ENCODE assay signal across 16 mouse cellular contexts in the genomic region with DNA sequence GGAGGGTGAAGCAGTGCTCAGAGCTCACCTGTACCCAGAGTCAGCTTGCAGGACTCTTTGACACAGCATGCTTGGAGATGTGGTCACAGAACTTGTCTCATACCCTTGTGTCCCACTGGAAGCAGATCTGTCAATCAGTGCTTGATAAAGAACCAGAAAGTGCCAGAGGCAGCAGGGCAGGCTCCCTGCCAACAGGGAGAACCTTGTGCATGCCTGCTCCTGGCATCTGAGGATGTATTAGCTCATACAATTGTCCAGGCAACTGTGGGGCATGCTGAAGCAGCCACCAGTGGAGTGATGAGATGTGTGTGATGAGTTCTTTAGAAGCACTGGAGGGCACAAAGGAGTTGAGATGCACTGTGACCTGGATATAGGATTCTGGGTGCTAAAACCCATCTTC. TPM values are rescaled to one million over a fixed set of nuclear protein-coding genes. Genes with fewer than 3 reads are reported as not detected.
A peak's percentile ranks its signal among the peaks of the same experiment; 100 is the strongest.
DNase-seq lines count a peak whose midpoint lies in the region; TF ChIP-seq lines count a peak whose summit lies in the region.
"Had no signal": no experiment of that assay in that cellular context is flagged by ENCODE, and none has a peak within 500 bp of the region (broad histone marks: within the 10 kb centered on the region; RNA-seq: fewer than 3 reads in every experiment).

No protein-coding gene starts in this region.

- H3K27me3 ChIP-seq in kidney, adult 2 months (replicated peaks; ENCODE audit: control insufficient read depth, insufficient read depth, low read length): no peaks in the 10 kb centered on the region
- H3K27me3 ChIP-seq: forebrain, embryonic 15.5 days; heart, embryonic 13.5 days; intestine, embryonic 15.5 days; liver, embryonic 13.5 days had no signal

- TF ChIP-seq POLR2A in kidney, adult 2 months (IDR thresholded peaks at IDR 0.05; ENCODE audit: low read depth, low read length): no peak

- TF ChIP-seq CTCF in kidney, adult 2 months (conservative IDR thresholded peaks at IDR 0.05; ENCODE audit: insufficient read depth, insufficient read length, low read depth, low read length): no peak

- H3K27ac ChIP-seq in kidney, adult 2 months (ENCODE audit: insufficient read depth, low read depth, low read length): no peak overlapping the region
- H3K27ac ChIP-seq: forebrain, embryonic 15.5 days; heart, embryonic 13.5 days; intestine, embryonic 15.5 days; liver, embryonic 13.5 days had no signal

- H3K36me3 ChIP-seq in kidney, adult 2 months (ENCODE audit: control insufficient read depth, insufficient read depth, low read length): no peaks in the 10 kb centered on the region
- H3K36me3 ChIP-seq: forebrain, embryonic 15.5 days; heart, embryonic 13.5 days; intestine, embryonic 15.5 days; liver, embryonic 13.5 days had no signal

- DNase-seq in adrenal gland, postnatal 10 days: peak; percentile 21
- DNase-seq in adrenal gland, postnatal 14 days: no peak
- DNase-seq in kidney, adult 2 months: peak; percentile 41
- no peak for DNase-seq in kidney, postnatal 36 days
- DNase-seq in testis, postnatal 14 days (ENCODE audit: low spot score): peak; percentile 21
- DNase-seq in testis, postnatal 10 days (ENCODE audit: low spot score): no peak
- DNase-seq in cerebellum, postnatal 25 days: peak; percentile 67 to 82
- DNase-seq in adrenal gland, postnatal 25 days: no peak
- DNase-seq: embryo, embryonic 11 days; gastrocnemius, postnatal 25 days; kidney, postnatal 10 days; liver, embryonic 13.5 days; thymus, postnatal 36 days had no signal

- peaks cover 26% of the 10 kb centered on the region for H3K4me1 ChIP-seq in kidney, adult 2 months (ENCODE audit: control insufficient read depth, insufficient read depth, low read length)
- H3K4me1 ChIP-seq: forebrain, embryonic 15.5 days had no signal

- no peak overlapping the region for H3K4me3 ChIP-seq in kidney, adult 2 months (ENCODE audit: insufficient read depth, low read depth, low read length)
- H3K4me3 ChIP-seq: forebrain, embryonic 15.5 days; heart, embryonic 13.5 days; intestine, embryonic 15.5 days; liver, embryonic 13.5 days had no signal

RNA-seq across cellular contexts. Expression of a gene that starts 30.4 kb away (rescaled TPM):
- total RNA-seq in adrenal gland, postnatal 10 days (2021): 10 to 100 TPM; 25.4 to 26.2 TPM
- total RNA-seq in adrenal gland, postnatal 14 days (2021): 26.8 and 33.4 TPM in 2 replicates
- 128 and 144 TPM in 2 replicates for polyA plus RNA-seq in kidney, adult 2 months (2012; rRNA removed)
- 14.4 and 17.2 TPM in 2 replicates for total RNA-seq in adrenal gland, postnatal 25 days (2021)

Comparison
In these comparisons a context has a peak if more than half of its experiments do, and no peak if none do; other contexts are left out.
1. DNase-seq: peak in adrenal gland, postnatal 10 days (single experiment), kidney, adult 2 months (single experiment), testis, postnatal 14 days (single experiment) and cerebellum, postnatal 25 days (2 of 2); none in adrenal gland, postnatal 14 days (single experiment), kidney, postnatal 36 days (0 of 2), testis, postnatal 10 days (single experiment) and adrenal gland, postnatal 25 days (single experiment).